Mouse (Mus musculus) G1E-ER4 (cell line): ENCODE results near the gene Borcs6. TPM values are rescaled to one million over a fixed set of nuclear protein-coding genes. Genes with fewer than 3 reads are reported as not detected.

ENCODE experiments used
- GATA1 ChIP-seq: IDR thresholded peaks from one replicate; pipeline ENCODE4 v1.8.0; 2012; ENCODE audit warnings: low read length, inconsistent platforms
- polyA plus RNA-seq: library from polyadenylated mRNA; stranded (reverse); fragments of >175 nt; gene quantifications from 2 replicates; pipeline ENCODE4 v1.2.3, GENCODE M21; 2012

Borcs6 gene
- polyA plus RNA-seq, 1 experiment, result 25.2 TPM

GRCm38 (mm10) chr11:69109032-69109900, 49.7 kb downstream of the Borcs6 start:
- TF ChIP-seq GATA1, result no peak

GRCm38 (mm10) chr11:69110319-69111046, 51.0 kb downstream of the Borcs6 start:
- no peak for TF ChIP-seq GATA1

Other genes with a start within 250 kb of the Borcs6 start
- gene Ndel1, start 187.9 kb upstream of the Borcs6 start, polyA plus RNA-seq, result 29.4 and 40.1 TPM in 2 replicates
- gene Rnf222, start 171.2 kb upstream of the Borcs6 start, polyA plus RNA-seq, result not detected in 2 replicates
- 180 and 197 TPM in 2 replicates for gene Rpl26, start 158.1 kb upstream of the Borcs6 start, polyA plus RNA-seq
- not detected in 2 replicates for gene Odf4, start 132.6 kb upstream of the Borcs6 start, polyA plus RNA-seq
- gene Arhgef15, start 102.2 kb upstream of the Borcs6 start, polyA plus RNA-seq, result not detected in 2 replicates
- 1.2 and 1.5 TPM in 2 replicates for gene Slc25a35, start 91.6 kb upstream of the Borcs6 start, polyA plus RNA-seq
- gene Rangrf, start 84.5 kb upstream of the Borcs6 start, polyA plus RNA-seq, result 11.1 and 12.8 TPM in 2 replicates
- 31.5 and 37.6 TPM in 2 replicates for gene Pfas, start 51.3 kb upstream of the Borcs6 start, polyA plus RNA-seq
- gene Ctc1, start 43.8 kb upstream of the Borcs6 start, polyA plus RNA-seq, result 39.7 and 70.1 TPM in 2 replicates
- 217 and 345 TPM in 2 replicates for gene Aurkb, start 14.1 kb upstream of the Borcs6 start, polyA plus RNA-seq
- gene Tmem107, start 11.1 kb downstream of the Borcs6 start, polyA plus RNA-seq, result 55.6 and 63.5 TPM in 2 replicates
- gene Vamp2, start 28.8 kb downstream of the Borcs6 start, polyA plus RNA-seq, result 32.2 and 39.6 TPM in 2 replicates
- 25.0 and 26.2 TPM in 2 replicates for gene Per1, start 35.5 kb downstream of the Borcs6 start, polyA plus RNA-seq
- gene Hes7, start 60.7 kb downstream of the Borcs6 start, polyA plus RNA-seq, result 0.80 and 1.4 TPM in 2 replicates
- gene 9130213A22Rik, start 62.9 kb downstream of the Borcs6 start, polyA plus RNA-seq, result 0.09 and 0.10 TPM in 2 replicates
- not detected in 2 replicates for gene Aloxe3, start 66.2 kb downstream of the Borcs6 start, polyA plus RNA-seq
- gene Alox12b, start 97.3 kb downstream of the Borcs6 start, polyA plus RNA-seq, result not detected in 2 replicates
- not detected in 2 replicates for gene Alox8, start 138.1 kb downstream of the Borcs6 start, polyA plus RNA-seq
- gene Gucy2e, start 177.3 kb downstream of the Borcs6 start, polyA plus RNA-seq, result not detected in 2 replicates